Mouse (Mus musculus) heart, postnatal 0 days (tissue): ENCODE measurements at regions not wholly inside any gene's neighbourhood (a gene's known extent, or its start where the extent isn't known, plus 50 kb on each side); places are given as distances from the start of the nearest gene placed in this dataset.

ENCODE experiments used
- CTCF ChIP-seq: IDR thresholded peaks from 2 replicates; pipeline ENCODE4 v1.5.1; 2016; ENCODE audit warnings: antibody characterized with exemption, control low read depth, low read depth
- EP300 ChIP-seq: IDR thresholded peaks from 2 replicates; pipeline ENCODE4 v1.6.1; 2016; ENCODE audit warnings: antibody characterized with exemption, low read depth

DNA sequence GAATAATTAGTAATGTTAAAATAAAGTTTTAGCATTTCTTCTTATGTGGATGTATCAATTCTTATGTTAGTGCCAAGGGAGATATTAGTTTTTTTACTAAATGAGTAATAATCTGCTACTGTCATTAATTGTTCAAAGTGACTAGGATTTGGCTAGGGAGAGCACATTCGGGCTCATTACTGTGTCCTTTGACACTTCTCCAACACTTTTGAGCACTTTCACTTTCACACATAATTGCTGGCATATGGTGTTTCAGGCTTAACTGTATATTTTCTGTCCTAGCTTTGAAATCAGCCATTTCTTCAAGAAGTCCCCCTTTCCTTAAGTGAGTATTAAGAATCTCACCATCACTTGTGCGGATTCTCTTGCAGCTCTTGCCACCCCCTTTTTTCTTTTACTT is 334.3 kb upstream of the Robo1 start:
- TF ChIP-seq CTCF (no peak), EP300 (no peak)
